ENCODE assay signal across 11 mouse cellular contexts in the genomic region with DNA sequence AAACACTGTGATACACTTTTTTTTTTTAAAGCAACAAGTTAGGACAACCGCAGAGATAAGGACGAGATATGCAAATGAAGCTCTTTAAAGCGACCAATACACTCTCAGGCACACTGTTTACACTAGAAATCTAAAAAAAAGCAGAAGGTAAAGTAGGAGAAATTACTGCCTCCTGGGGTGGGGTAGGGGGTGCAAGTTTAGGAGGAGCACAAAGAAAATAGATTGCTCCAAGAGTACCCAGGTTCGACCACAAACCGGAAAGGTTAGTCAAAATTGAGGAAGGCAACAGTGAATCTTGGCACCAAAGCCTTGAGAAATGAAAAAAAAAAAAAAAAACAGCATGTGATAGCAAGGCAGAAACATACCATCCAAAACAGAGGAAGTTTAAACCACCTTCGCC. TPM values are rescaled to one million over a fixed set of nuclear protein-coding genes. Genes with fewer than 3 reads are reported as not detected.
DNase-seq lines count a peak whose midpoint lies in the region; ATAC-seq and TF ChIP-seq lines count a peak whose summit lies in the region.
"Had no signal": no experiment of that assay in that cellular context is flagged by ENCODE, and none has a peak within 500 bp of the region (broad histone marks: within the 10 kb centered on the region; RNA-seq: fewer than 3 reads in every experiment).

No protein-coding gene starts in this region.

- WGBS in forebrain, embryonic 10.5 days, result 19% methylated on average over 6 of the region's 6 CpGs
- WGBS in forebrain, postnatal 0 days, result 34% methylated on average over 6 of the region's 6 CpGs
- WGBS in liver, adult 2 months, result 19% methylated on average over 6 of the region's 6 CpGs
- WGBS in kidney, embryonic 16.5 days, result 31% methylated on average over 6 of the region's 6 CpGs

- H3K4me2 ChIP-seq in forebrain, postnatal 0 days (ENCODE audit: low read depth), result no peak overlapping the region
- H3K4me2 ChIP-seq in kidney, embryonic 16.5 days (replicated peaks; ENCODE audit: low read depth, low read length), result no peak overlapping the region

- H3K9ac ChIP-seq in forebrain, postnatal 0 days, result no peak overlapping the region
- H3K9ac ChIP-seq in liver, adult 2 months (ENCODE audit: low read depth, low read length), result no peak overlapping the region
- no peak overlapping the region for H3K9ac ChIP-seq in kidney, embryonic 16.5 days (replicated peaks; ENCODE audit: low read length)

- H3K9me3 ChIP-seq in forebrain, embryonic 10.5 days, result no peaks in the 10 kb centered on the region
- H3K9me3 ChIP-seq in forebrain, postnatal 0 days (ENCODE audit: low read length), result no peaks in the 10 kb centered on the region
- H3K9me3 ChIP-seq in kidney, embryonic 16.5 days (ENCODE audit: low read length), result no peaks in the 10 kb centered on the region
- H3K9me3 ChIP-seq: neural tube, embryonic 15.5 days had no signal

- TF ChIP-seq POLR2A in liver, adult 2 months (IDR thresholded peaks at IDR 0.05; ENCODE audit: extremely low read depth, insufficient read depth, low read length), result no peak

- no peaks in the 10 kb centered on the region for H3K79me2 ChIP-seq in liver, adult 2 months (ENCODE audit: control insufficient read depth, insufficient read depth, low read length)

- no peak for ATAC-seq in forebrain, postnatal 0 days
- peak; percentile 78 to 86 for ATAC-seq in hematopoietic stem cell, adult 5-6 weeks (replicated peaks in 1 of 2; ENCODE audit: insufficient read depth in 1 of 2, low FRiP score in 2 of 2, low TSS enrichment in 1 of 2, low read depth in 1 of 2, poor library complexity in 2 of 2, severe bottlenecking in 2 of 2)
- ATAC-seq in neutrophil, adult 5-6 weeks (ENCODE audit: extremely low read depth, insufficient number of reproducible peaks, low FRiP score, poor library complexity, severe bottlenecking), result peak; percentile 55
- ATAC-seq in kidney, embryonic 16.5 days (ENCODE audit: low FRiP score, low TSS enrichment), result no peak

- H3K4me1 ChIP-seq in forebrain, embryonic 10.5 days, result peaks cover 22% of the 10 kb centered on the region
- no peaks in the 10 kb centered on the region for H3K4me1 ChIP-seq in forebrain, postnatal 0 days (ENCODE audit: insufficient read depth)
- no peaks in the 10 kb centered on the region for H3K4me1 ChIP-seq in liver, adult 2 months (ENCODE audit: control insufficient read depth, insufficient read depth, low read length)
- H3K4me1 ChIP-seq in kidney, embryonic 16.5 days (ENCODE audit: insufficient read depth, low read length), result no peaks in the 10 kb centered on the region; the same call in 1 of the 2 replicates

- DNase-seq in forebrain, embryonic 10.5 days (ENCODE audit: extremely low spot score, low spot score), result no peak
- no peak for DNase-seq in forebrain, postnatal 0 days
- DNase-seq in liver, adult 2 months (ENCODE audit: extremely low read depth, low read depth, low spot score), result peak; percentile 2
- no peak for DNase-seq in liver
- DNase-seq in adrenal gland, adult 8-10 months, result no peak
- DNase-seq: cerebellum, adult 8-10 months; gastrocnemius, adult 2 months had no signal

- H3K36me3 ChIP-seq in forebrain, embryonic 10.5 days (replicated peaks), result no peaks in the 10 kb centered on the region
- H3K36me3 ChIP-seq in forebrain, postnatal 0 days (ENCODE audit: insufficient read depth), result no peaks in the 10 kb centered on the region
- H3K36me3 ChIP-seq in liver, adult 2 months (ENCODE audit: control insufficient read depth, insufficient read depth, low read length), result no peaks in the 10 kb centered on the region
- H3K36me3 ChIP-seq in kidney, embryonic 16.5 days (ENCODE audit: insufficient read depth, low read length), result no peaks in the 10 kb centered on the region
- H3K36me3 ChIP-seq: neural tube, embryonic 15.5 days had no signal

- H3K27ac ChIP-seq in forebrain, embryonic 10.5 days, result no peak overlapping the region
- no peak overlapping the region for H3K27ac ChIP-seq in forebrain, postnatal 0 days (ENCODE audit: low read depth, low read length)
- H3K27ac ChIP-seq in liver, adult 2 months (replicated peaks; ENCODE audit: insufficient read depth, low read depth, low read length), result no peak overlapping the region
- no peak overlapping the region for H3K27ac ChIP-seq in kidney, embryonic 16.5 days (ENCODE audit: low read length)

- peak overlapping the region; percentile 90; the same call in 1 of the 2 replicates for H3K4me3 ChIP-seq in forebrain, embryonic 10.5 days
- H3K4me3 ChIP-seq in forebrain, postnatal 0 days (ENCODE audit: low read depth, low read length), result no peak overlapping the region
- H3K4me3 ChIP-seq in liver, adult 2 months (ENCODE audit: insufficient read depth, low read depth, low read length), result no peak overlapping the region
- H3K4me3 ChIP-seq in kidney, embryonic 16.5 days (ENCODE audit: low read length), result no peak overlapping the region

- TF ChIP-seq CTCF in forebrain, postnatal 0 days (IDR thresholded peaks at IDR 0.05; ENCODE audit: low read depth), result no peak
- no peak for TF ChIP-seq CTCF in liver, adult 2 months (IDR thresholded peaks at IDR 0.05; ENCODE audit: low read depth, low read length)

- H3K27me3 ChIP-seq in forebrain, embryonic 10.5 days (ENCODE audit: poor library complexity, severe bottlenecking), result peaks cover 4% of the 10 kb centered on the region; the same call in 1 of the 2 replicates
- H3K27me3 ChIP-seq in forebrain, postnatal 0 days (ENCODE audit: insufficient read depth, low read length), result no peaks in the 10 kb centered on the region
- peaks cover 13% of the 10 kb centered on the region for H3K27me3 ChIP-seq in liver, adult 2 months (ENCODE audit: control insufficient read depth, insufficient read depth, low read length)
- peaks cover 10% of the 10 kb centered on the region for H3K27me3 ChIP-seq in kidney, embryonic 16.5 days (ENCODE audit: insufficient read depth, low read length)
- H3K27me3 ChIP-seq: neural tube, embryonic 15.5 days had no signal

RNA-seq across cellular contexts. Expression of a gene that starts 18.8 kb away (rescaled TPM):
- 17.9 and 19.7 TPM in 2 replicates for polyA plus RNA-seq in forebrain, embryonic 10.5 days (2016; fragmentation: Nextera tagmentation; extraction: Ambion mirVana)
- total RNA-seq in forebrain, postnatal 0 days (2014; rRNA removed), result 48.5 and 49.8 TPM in 2 replicates
- polyA plus RNA-seq in forebrain, postnatal 0 days (2015; fragmentation: Nextera tagmentation; extraction: Ambion mirVana), result 23.2 and 26.8 TPM in 2 replicates
- 0.65 and 1.1 TPM in 2 replicates for total RNA-seq in liver, adult 2 months (2014; rRNA removed)
- polyA plus RNA-seq in liver, adult 2 months (2012; rRNA removed), result 0.30 and 0.83 TPM in 2 replicates
- 64.1 and 78.5 TPM in 2 replicates for total RNA-seq in hematopoietic stem cell, adult 5-6 weeks (2017)
- 174 and 181 TPM in 2 replicates for total RNA-seq in neutrophil, adult 5-6 weeks (2017)
- 10 to 100 TPM; 27.1 to 31.6 (median 28.1) TPM for total RNA-seq in adrenal gland, adult 8-10 months (2022)
- polyA plus RNA-seq in kidney, embryonic 16.5 days (2015; fragmentation: Nextera tagmentation; extraction: Ambion mirVana), result 6.7 and 7.5 TPM in 2 replicates

Comparison
In these comparisons a context has a peak if more than half of its experiments do, and no peak if none do; other contexts are left out.
1. ATAC-seq: peak in hematopoietic stem cell, adult 5-6 weeks (2 of 2) and neutrophil, adult 5-6 weeks (single experiment); none in forebrain, postnatal 0 days (single experiment) and kidney, embryonic 16.5 days (single experiment).
2. RNA of a gene that starts 18.8 kb away (total RNA-seq): 174 to 181 TPM in neutrophil, adult 5-6 weeks, 64.1 to 78.5 TPM in hematopoietic stem cell, adult 5-6 weeks, 48.5 to 49.8 TPM in forebrain, postnatal 0 days and 27.1 to 31.6 TPM in adrenal gland, adult 8-10 months; 0.65 to 1.1 TPM in liver, adult 2 months; every median in the first group is over 10 times any median in the second.